Mouse (Mus musculus) midbrain, embryonic 13.5 days (tissue): ENCODE results near the gene Olfr820. TPM values are rescaled to one million over a fixed set of nuclear protein-coding genes. Genes with fewer than 3 reads are reported as not detected.

Source experiments
- polyA plus RNA-seq: library from polyadenylated mRNA; unstranded; fragments of >200 nt; fragmentation: Nextera tagmentation; extraction: Ambion mirVana; gene quantifications from 2 replicates; pipeline ENCODE4 v1.2.1, GENCODE M21; 2015

Olfr820 gene
- polyA plus RNA-seq, 1 experiment from 2014 or later: not detected

Other genes starting within 250 kb of the Olfr820 start
- not detected in 2 replicates for gene Olfr808, start 247.1 kb upstream of the Olfr820 start, polyA plus RNA-seq
- not detected in 2 replicates for gene Olfr809, start 238.0 kb upstream of the Olfr820 start, polyA plus RNA-seq
- not detected in 2 replicates for gene Olfr810, start 217.7 kb upstream of the Olfr820 start, polyA plus RNA-seq
- not detected in 2 replicates for gene Olfr811, start 208.2 kb upstream of the Olfr820 start, polyA plus RNA-seq
- gene Olfr812, start 166.5 kb upstream of the Olfr820 start, polyA plus RNA-seq: not detected in 2 replicates
- not detected in 2 replicates for gene Olfr813, start 157.3 kb upstream of the Olfr820 start, polyA plus RNA-seq
- not detected in 2 replicates for gene Olfr814, start 132.8 kb upstream of the Olfr820 start, polyA plus RNA-seq
- gene Olfr815, start 106.8 kb upstream of the Olfr820 start, polyA plus RNA-seq: not detected in 2 replicates
- gene Olfr816, start 97.0 kb upstream of the Olfr820 start, polyA plus RNA-seq: not detected in 2 replicates
- not detected in 2 replicates for gene Olfr818, start 63.5 kb upstream of the Olfr820 start, polyA plus RNA-seq
- not detected in 2 replicates for gene Olfr819, start 45.4 kb upstream of the Olfr820 start, polyA plus RNA-seq
- gene Olfr247, start 36.5 kb upstream of the Olfr820 start, polyA plus RNA-seq: not detected in 2 replicates
- not detected in 2 replicates for gene Gm10310, start 27.6 kb upstream of the Olfr820 start, polyA plus RNA-seq
- not detected in 2 replicates for gene Olfr821, start 17.7 kb downstream of the Olfr820 start, polyA plus RNA-seq
- gene Olfr822, start 58.6 kb downstream of the Olfr820 start, polyA plus RNA-seq: not detected in 2 replicates
- gene Olfr823, start 102.8 kb downstream of the Olfr820 start, polyA plus RNA-seq: not detected in 2 replicates
- gene Olfr824, start 117.4 kb downstream of the Olfr820 start, polyA plus RNA-seq: not detected in 2 replicates
- not detected in 2 replicates for gene Olfr825, start 154.1 kb downstream of the Olfr820 start, polyA plus RNA-seq
- not detected in 2 replicates for gene Olfr826, start 171.6 kb downstream of the Olfr820 start, polyA plus RNA-seq
- not detected in 2 replicates for gene Olfr827, start 201.8 kb downstream of the Olfr820 start, polyA plus RNA-seq